Mouse (Mus musculus) intestine, embryonic 16.5 days (tissue): ENCODE results near the gene Lpar6. TPM values are rescaled to one million over a fixed set of nuclear protein-coding genes. Genes with fewer than 3 reads are reported as not detected.

Experiments used
- ATAC-seq: fragments of 200-750 bp; cut with Nextera tagmentation; 2 replicates; pipeline ENCODE4 v1.8.0; 2017; ENCODE audit warnings: moderate TSS enrichment, moderate library complexity
- H3K27ac ChIP-seq: fragments of 300-500 bp; sonication (generic); 2 replicates; pipeline ENCODE4 v1.5.1; 2014; ENCODE audit warnings: mild to moderate bottlenecking, low read length
- H3K27me3 ChIP-seq: fragments of 300-500 bp; sonication (generic); replicated peaks from 2 replicates; pipeline ENCODE4 v1.6.1; 2014; ENCODE audit warnings: low read length, control low read depth, mixed read lengths; ENCODE audit not compliant: control insufficient read depth, insufficient read depth
- H3K36me3 ChIP-seq: fragments of 300-500 bp; sonication (generic); 2 replicates; pipeline ENCODE4 v1.6.1; 2014; ENCODE audit warnings: low read length, control low read depth; ENCODE audit not compliant: control insufficient read depth, insufficient read depth
- H3K4me1 ChIP-seq: fragments of 300-500 bp; sonication (generic); 2 replicates; pipeline ENCODE4 v1.6.1; 2014; ENCODE audit warnings: low read length, control low read depth, mixed read lengths; ENCODE audit not compliant: control insufficient read depth, insufficient read depth
- H3K4me2 ChIP-seq: fragments of 300-500 bp; sonication (generic); 2 replicates; pipeline ENCODE4 v1.6.1; 2014; ENCODE audit warnings: low read depth, low read length, control low read depth
- H3K4me3 ChIP-seq: fragments of 300-500 bp; sonication (generic); 2 replicates; pipeline ENCODE4 v1.5.1; 2014; ENCODE audit warnings: mild to moderate bottlenecking, low read length
- H3K9ac ChIP-seq: fragments of 300-500 bp; sonication (generic); 2 replicates; pipeline ENCODE4 v1.6.1; 2014; ENCODE audit warnings: low read depth, low read length
- H3K9me3 ChIP-seq: fragments of 300-500 bp; sonication (generic); 2 replicates; pipeline ENCODE4 v1.6.1; 2016; ENCODE audit warnings: low read length, control low read depth; ENCODE audit not compliant: control insufficient read depth
- WGBS: fragments of 180-500 bp; shearing (Covaris S2); extraction: QIAGEN DNeasy Blood & Tissue Kit; methylation state at CpG from one replicate; pipeline ENCODE4 v1.1.7; 2014; 5-methylcytosine and 5-hydroxymethylcytosine counted together
- polyA plus RNA-seq: library from polyadenylated mRNA; unstranded; fragments of >200 nt; fragmentation: Nextera tagmentation; extraction: Ambion mirVana; gene quantifications from 2 replicates; pipeline ENCODE4 v1.2.1, GENCODE M21; 2015

Lpar6 gene
- polyA plus RNA-seq, 1 experiment from 2014 or later = 13.0 TPM

DNA sequence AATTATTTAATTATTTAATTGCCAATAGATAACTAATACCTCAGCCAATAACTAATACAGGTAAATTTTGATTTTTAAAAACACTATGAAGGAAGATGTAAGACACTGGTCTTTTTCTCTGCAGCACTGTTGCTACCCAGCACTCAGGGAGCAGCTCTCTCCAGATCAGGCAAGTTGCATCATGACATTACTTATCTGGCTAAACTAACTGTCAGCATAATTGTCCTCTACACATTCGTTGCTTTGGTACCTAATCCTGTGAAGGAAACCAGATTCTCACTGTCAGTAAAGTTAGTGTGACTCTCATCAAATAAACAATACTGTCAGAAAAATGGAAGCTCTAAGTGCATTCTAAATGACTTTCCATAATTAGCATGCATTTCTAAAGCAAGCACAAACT is 10.8 kb upstream of the Lpar6 start:
- 8% methylated on average over 1 of the region's 1 CpGs for WGBS
- H3K4me1 ChIP-seq = no peaks in the 10 kb centered on the region; the same call in 1 of the 2 replicates
- no peak overlapping the region for H3K27ac ChIP-seq
- no peaks in the 10 kb centered on the region for H3K27me3 ChIP-seq
- H3K4me2 ChIP-seq = no peak overlapping the region
- no peak for ATAC-seq
- H3K9me3 ChIP-seq = no peaks in the 10 kb centered on the region
- H3K36me3 ChIP-seq = no peaks in the 10 kb centered on the region
- no peak overlapping the region for H3K4me3 ChIP-seq
- H3K9ac ChIP-seq = no peak overlapping the region

DNA sequence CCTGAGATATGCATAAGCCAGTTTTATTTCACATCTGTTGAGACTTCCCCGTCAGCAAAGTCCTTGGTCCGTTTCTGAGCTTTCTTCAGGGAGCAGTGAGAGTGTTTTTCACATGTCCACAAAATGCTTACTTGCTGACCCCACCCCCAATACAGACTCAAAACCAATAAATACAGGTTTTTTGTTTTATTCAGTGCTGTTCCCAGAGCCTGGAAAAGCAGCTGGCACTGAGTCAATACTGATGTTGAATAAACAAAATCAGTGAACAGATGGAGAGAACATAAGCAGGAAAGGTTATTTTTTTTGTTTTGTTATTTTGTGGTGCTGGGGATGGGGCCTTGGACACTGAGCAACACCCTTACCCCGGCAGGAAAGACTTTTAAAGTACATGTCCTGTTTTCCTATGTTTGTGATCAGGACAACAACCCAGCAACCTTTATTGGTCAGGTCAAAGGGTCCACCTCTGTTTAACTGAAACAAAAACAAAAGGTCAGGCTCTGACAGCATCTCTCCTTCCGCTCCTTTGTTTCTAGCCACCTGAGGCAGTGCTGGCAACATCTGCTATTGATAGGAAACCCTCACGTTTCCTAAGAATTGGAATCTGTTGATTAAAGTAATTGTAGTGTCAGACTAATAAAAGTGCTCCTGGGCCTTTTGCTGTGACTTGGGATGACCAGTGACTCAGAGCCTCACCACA is 6.3 kb upstream of the Lpar6 start:
- Histone ChIP-seq H3K4me2 (no peak overlapping the region), H3K36me3 (no peaks in the 10 kb centered on the region), H3K9ac (no peak overlapping the region), H3K27me3 (no peaks in the 10 kb centered on the region), H3K27ac (peak overlapping the region; percentile 15; the same call in 1 of the 2 replicates), H3K4me3 (no peak overlapping the region), H3K4me1 (peaks cover 8% of the 10 kb centered on the region), H3K9me3 (no peaks in the 10 kb centered on the region)
- WGBS = 41% methylated on average over 5 of the region's 5 CpGs
- ATAC-seq = peak; percentile 21; the same call in 1 of the 2 replicates

DNA sequence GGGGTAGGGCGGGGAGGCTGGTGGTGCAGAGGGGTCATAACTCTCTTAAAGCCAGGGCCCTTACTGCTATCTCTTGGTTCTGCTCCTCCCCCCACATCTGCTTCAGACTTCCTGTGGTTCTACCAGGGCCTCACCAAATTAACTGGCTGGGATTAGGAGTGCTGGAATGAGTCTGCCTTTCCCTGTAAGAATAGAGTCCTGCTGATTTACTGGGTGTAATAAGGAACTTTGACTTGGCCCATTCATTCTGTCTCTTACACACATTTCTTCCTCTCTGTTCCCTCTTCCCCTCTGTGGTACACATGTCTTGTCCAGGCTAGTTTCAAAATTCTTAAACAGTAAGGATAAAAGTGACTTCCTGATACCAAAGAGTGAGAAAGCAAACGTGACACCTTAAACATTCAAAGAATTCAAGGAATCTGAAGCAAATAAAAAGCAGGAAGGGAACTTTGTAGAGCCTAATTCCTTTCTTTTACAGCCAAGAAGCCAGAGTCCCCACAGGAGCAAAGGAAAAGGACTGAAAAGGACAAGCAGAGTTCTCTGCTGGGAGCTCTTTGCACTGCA is 3.1 kb upstream of the Lpar6 start:
- Histone ChIP-seq H3K27me3 (no peaks in the 10 kb centered on the region), H3K9ac (no peak overlapping the region), H3K4me1 (peaks cover 8% of the 10 kb centered on the region; the same call in 1 of the 2 replicates), H3K4me3 (no peak overlapping the region), H3K27ac (peak overlapping the region; percentile 49), H3K36me3 (no peaks in the 10 kb centered on the region), H3K4me2 (no peak overlapping the region), H3K9me3 (no peaks in the 10 kb centered on the region)
- ATAC-seq = peak; percentile 21; the same call in 1 of the 2 replicates
- 24% methylated on average over 2 of the region's 2 CpGs for WGBS

DNA sequence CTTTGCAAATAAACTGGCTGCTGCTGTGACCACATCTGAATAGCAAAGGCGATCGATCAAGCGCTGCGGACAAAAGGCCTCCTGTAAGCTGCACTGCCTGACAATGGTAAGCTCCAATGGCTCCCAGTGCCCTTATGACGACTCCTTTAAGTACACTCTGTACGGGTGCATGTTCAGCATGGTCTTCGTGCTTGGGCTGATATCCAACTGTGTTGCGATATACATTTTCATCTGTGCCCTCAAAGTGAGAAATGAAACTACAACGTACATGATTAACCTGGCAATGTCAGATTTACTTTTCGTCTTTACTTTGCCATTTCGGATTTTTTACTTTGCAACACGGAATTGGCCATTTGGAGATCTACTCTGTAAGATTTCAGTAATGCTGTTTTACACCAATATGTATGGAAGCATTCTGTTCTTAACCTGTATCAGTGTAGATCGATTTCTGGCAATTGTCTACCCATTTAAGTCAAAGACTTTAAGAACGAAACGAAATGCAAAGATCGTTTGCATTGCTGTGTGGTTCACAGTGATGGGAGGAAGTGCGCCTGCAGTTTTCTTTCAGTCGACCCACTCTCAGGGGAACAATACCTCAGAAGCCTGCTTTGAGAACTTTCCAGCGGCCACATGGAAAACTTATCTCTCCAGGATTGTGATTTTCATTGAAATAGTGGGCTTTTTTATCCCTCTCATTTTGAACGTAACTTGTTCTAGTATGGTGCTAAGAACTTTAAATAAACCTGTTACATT is 979 bp downstream of the Lpar6 start:
- Histone ChIP-seq H3K4me3 (peak overlapping the region; percentile 63), H3K4me1 (peaks cover 8% of the 10 kb centered on the region; the same call in 1 of the 2 replicates), H3K4me2 (peak overlapping the region; percentile 47), H3K36me3 (no peaks in the 10 kb centered on the region), H3K27me3 (no peaks in the 10 kb centered on the region), H3K27ac (peak overlapping the region; percentile 96), H3K9me3 (no peaks in the 10 kb centered on the region), H3K9ac (peak overlapping the region; percentile 77)
- ATAC-seq = peak; percentile 82
- under 1% methylated on average over 20 of the region's 20 CpGs for WGBS

DNA sequence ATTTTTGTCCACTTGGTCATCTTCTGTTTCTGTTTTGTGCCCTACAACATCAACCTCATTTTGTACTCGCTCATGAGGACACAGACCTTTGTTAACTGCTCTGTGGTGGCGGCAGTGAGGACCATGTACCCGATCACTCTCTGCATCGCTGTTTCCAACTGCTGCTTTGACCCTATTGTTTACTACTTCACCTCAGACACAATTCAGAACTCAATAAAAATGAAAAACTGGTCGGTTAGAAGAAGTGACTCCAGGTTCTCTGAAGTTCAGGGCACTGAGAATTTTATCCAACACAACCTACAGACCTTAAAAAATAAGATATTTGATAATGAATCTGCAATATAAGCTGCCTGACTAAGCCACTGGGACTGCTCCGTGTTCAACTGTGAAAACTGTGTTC is 1.6 kb downstream of the Lpar6 start:
- Histone ChIP-seq H3K36me3 (no peaks in the 10 kb centered on the region), H3K4me3 (peak overlapping the region; percentile 63), H3K27me3 (no peaks in the 10 kb centered on the region), H3K9me3 (no peaks in the 10 kb centered on the region), H3K4me1 (peaks cover 6% of the 10 kb centered on the region; the same call in 1 of the 2 replicates), H3K4me2 (peak overlapping the region; percentile 47), H3K9ac (peak overlapping the region; percentile 77), H3K27ac (peak overlapping the region; percentile 96)
- WGBS = 1% methylated on average over 6 of the region's 6 CpGs
- ATAC-seq = peak; percentile 71

DNA sequence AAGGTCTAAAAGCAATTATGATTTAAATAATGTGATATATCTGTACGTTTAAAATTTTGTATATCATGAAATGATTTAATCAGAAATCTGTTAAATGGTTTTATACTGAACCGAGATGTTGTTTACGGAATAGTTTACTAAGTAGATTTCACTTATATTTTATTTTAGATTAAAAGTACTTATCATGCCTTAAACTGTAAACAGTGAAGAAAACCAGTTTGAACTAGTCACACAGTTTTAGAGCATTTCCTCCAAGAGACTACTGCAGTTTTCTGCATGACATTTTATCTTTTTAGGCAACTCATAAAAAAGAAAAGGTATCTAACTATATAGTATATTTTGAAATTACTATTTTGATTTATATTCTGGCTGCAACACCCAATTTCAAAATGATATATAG is 2.2 kb downstream of the Lpar6 start:
- WGBS = 23% methylated on average over 3 of the region's 3 CpGs

DNA sequence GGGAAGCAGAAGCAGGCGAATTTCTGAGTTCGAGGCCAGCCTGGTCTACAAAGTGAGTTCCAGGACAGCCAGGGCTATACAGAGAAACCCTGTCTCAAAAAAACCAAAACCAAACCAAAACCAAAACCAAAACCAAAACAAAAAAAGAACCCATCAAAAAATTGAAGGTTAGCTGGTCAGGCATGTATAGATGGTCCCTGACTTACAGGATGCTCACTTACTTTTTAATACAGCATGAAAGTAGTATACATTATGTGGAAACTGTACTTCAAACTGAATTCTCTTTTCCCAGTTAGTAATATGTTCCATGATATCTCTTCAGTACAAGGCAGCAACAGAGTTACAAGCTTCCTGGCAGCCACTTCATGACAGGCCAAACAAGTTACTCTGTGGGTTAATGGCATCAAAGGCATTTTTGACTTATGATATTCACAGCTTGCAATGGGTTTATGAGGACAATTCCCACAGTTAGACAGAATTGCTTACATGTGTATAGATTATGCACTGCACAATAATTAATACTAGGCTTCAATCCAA is 6.4 kb downstream of the Lpar6 start:
- no peak for ATAC-seq
- Histone ChIP-seq H3K4me3 (no peak overlapping the region), H3K4me1 (no peaks in the 10 kb centered on the region), H3K27ac (no peak overlapping the region), H3K27me3 (no peaks in the 10 kb centered on the region), H3K9me3 (no peaks in the 10 kb centered on the region), H3K9ac (no peak overlapping the region), H3K36me3 (no peaks in the 10 kb centered on the region), H3K4me2 (no peak overlapping the region)
- 95% methylated on average over 2 of the region's 2 CpGs for WGBS

More for the DNA sequence above, 2.2 kb downstream of the Lpar6 start:
- no peaks in the 10 kb centered on the region for H3K9me3 ChIP-seq
- H3K4me3 ChIP-seq = no peak overlapping the region
- no peaks in the 10 kb centered on the region for H3K36me3 ChIP-seq
- H3K4me1 ChIP-seq = no peaks in the 10 kb centered on the region; the same call in 1 of the 2 replicates
- ATAC-seq = no peak
- no peak overlapping the region for H3K9ac ChIP-seq
- H3K4me2 ChIP-seq = no peak overlapping the region
- no peaks in the 10 kb centered on the region for H3K27me3 ChIP-seq
- no peak overlapping the region for H3K27ac ChIP-seq

DNA sequence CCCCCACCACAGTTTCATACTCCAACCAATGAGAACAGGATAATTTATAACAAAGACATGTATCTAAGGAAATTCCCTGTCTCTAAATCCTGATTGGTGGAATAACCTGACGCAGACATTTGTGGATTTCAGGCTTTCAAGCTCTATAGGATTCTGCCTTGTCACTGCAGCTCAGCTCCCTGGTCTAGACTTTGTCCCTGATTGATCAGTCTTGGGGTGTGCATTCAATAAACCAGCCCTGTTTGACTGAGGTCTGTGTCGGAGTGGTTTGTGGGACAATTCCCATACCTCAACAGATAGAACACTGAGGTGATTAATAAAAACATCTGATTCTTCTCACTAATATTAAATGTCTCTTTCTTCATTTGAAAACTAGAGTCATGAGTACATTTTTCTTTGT is 12.4 kb downstream of the Lpar6 start:
- Histone ChIP-seq H3K4me3 (no peak overlapping the region), H3K9me3 (no peaks in the 10 kb centered on the region), H3K4me1 (peaks cover 5% of the 10 kb centered on the region; the same call in 1 of the 2 replicates), H3K9ac (no peak overlapping the region), H3K27ac (no peak overlapping the region), H3K4me2 (no peak overlapping the region), H3K27me3 (no peaks in the 10 kb centered on the region), H3K36me3 (no peaks in the 10 kb centered on the region)
- ATAC-seq = no peak
- 90% methylated on average over 2 of the region's 2 CpGs for WGBS

DNA sequence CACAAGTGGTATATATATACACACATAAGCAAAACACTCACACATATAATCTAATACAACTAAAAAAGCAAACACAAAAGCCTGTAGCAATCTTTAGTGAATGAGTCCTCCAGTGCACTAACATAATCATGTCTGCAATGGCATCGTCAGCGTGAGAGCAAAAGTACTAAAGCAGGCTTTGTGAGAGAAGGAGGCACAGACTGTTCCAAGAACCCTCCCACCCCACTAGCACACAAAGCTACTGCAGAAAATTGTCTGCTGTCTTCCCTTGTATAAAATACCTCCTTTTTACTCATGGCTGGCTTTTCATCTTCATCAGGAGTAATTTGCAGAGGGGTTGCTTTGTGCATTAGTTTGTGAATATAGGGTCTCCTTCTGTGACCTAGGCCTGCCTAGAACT is 14.6 kb downstream of the Lpar6 start:
- Histone ChIP-seq H3K36me3 (no peaks in the 10 kb centered on the region), H3K4me1 (peaks cover 5% of the 10 kb centered on the region; the same call in 1 of the 2 replicates), H3K9me3 (no peaks in the 10 kb centered on the region), H3K9ac (no peak overlapping the region), H3K4me3 (no peak overlapping the region), H3K27me3 (no peaks in the 10 kb centered on the region), H3K4me2 (no peak overlapping the region), H3K27ac (peak overlapping the region; percentile 61)
- no peak for ATAC-seq
- WGBS = 65% methylated on average over 2 of the region's 2 CpGs
